Mouse (Mus musculus) forebrain, postnatal 0 days (tissue): ENCODE measurements around the gene Noxo1. TPM values are rescaled to one million over a fixed set of nuclear protein-coding genes. Genes with fewer than 3 reads are reported as not detected.
"Not testable (repeated sequence)": the region's sequence is repeated elsewhere in the genome, so short reads cannot be mapped to it uniquely, and the experiment has no call there.

ENCODE experiments used
- ATAC-seq: fragments of 200-750 bp; cut with Nextera tagmentation; 2 replicates; pipeline ENCODE4 v1.8.0; 2017; ENCODE audit warnings: mild to moderate bottlenecking, moderate library complexity
- DNase-seq: peaks from one replicate; pipeline ENCODE4 v3.0.0-alpha.2; 2015
- H3K27ac ChIP-seq: fragments of 300-500 bp; sonication (generic); 2 replicates; pipeline ENCODE4 v1.5.1; 2014; ENCODE audit warnings: low read depth, mild to moderate bottlenecking, antibody characterized with exemption, low read length, moderate library complexity, mixed read lengths
- H3K27me3 ChIP-seq: fragments of 300-500 bp; sonication (generic); 2 replicates; pipeline ENCODE4 v1.6.1; 2014; ENCODE audit warnings: mild to moderate bottlenecking, low read length, mixed read lengths; ENCODE audit not compliant: insufficient read depth
- H3K36me3 ChIP-seq: fragments of 300-500 bp; sonication (generic); 2 replicates; pipeline ENCODE4 v1.6.1; 2014; ENCODE audit warnings: mild to moderate bottlenecking, moderate library complexity; ENCODE audit not compliant: insufficient read depth
- H3K4me1 ChIP-seq: fragments of 300-500 bp; sonication (generic); 2 replicates; pipeline ENCODE4 v1.6.1; 2014; ENCODE audit warnings: antibody characterized with exemption; ENCODE audit not compliant: insufficient read depth
- H3K4me2 ChIP-seq: fragments of 300-500 bp; sonication (generic); 2 replicates; pipeline ENCODE4 v1.6.1; 2014; ENCODE audit warnings: low read depth, mild to moderate bottlenecking, moderate library complexity
- H3K4me3 ChIP-seq: fragments of 300-500 bp; sonication (generic); 2 replicates; pipeline ENCODE4 v1.5.1; 2014; ENCODE audit warnings: low read depth, low read length, mixed read lengths
- H3K9ac ChIP-seq: fragments of 300-500 bp; sonication (generic); 2 replicates; pipeline ENCODE4 v1.6.1; 2014; ENCODE audit warnings: mild to moderate bottlenecking
- H3K9me3 ChIP-seq: fragments of 300-500 bp; sonication (generic); 2 replicates; pipeline ENCODE4 v1.6.1; 2016; ENCODE audit warnings: low read length
- CTCF ChIP-seq: sonication (generic); IDR thresholded peaks from 2 replicates; pipeline ENCODE4 v1.5.1; 2016; ENCODE audit warnings: antibody characterized with exemption, control low read depth, low read depth
- WGBS: fragments of 180-500 bp; shearing (Covaris S2); extraction: QIAGEN DNeasy Blood & Tissue Kit; methylation state at CpG from one replicate; pipeline ENCODE4 v1.1.7; 2014; 5-methylcytosine and 5-hydroxymethylcytosine counted together
- polyA plus RNA-seq: library from polyadenylated mRNA; unstranded; fragments of >200 nt; fragmentation: Nextera tagmentation; extraction: Ambion mirVana; gene quantifications from 2 replicates; pipeline ENCODE4 v1.2.1, GENCODE M21; 2015
- total RNA-seq: library from RNA; depleted of rRNA; stranded (reverse); fragments of >200 nt; gene quantifications from 2 replicates; pipeline ENCODE4 v1.2.3, GENCODE M21; 2014

Gene Noxo1
- total and polyA plus RNA-seq, 2 experiments from 2014 or later = 2.5 to 4.5 TPM

- Histone ChIP-seq H3K4me1 (peaks cover 4% of the 10 kb centered on the region; the same call in 1 of the 2 replicates), H3K36me3 (no peaks in the 10 kb centered on the region), H3K9me3 (no peaks in the 10 kb centered on the region), H3K9ac (no peak overlapping the region), H3K27ac (no peak overlapping the region), H3K4me2 (peak overlapping the region; percentile 99), H3K4me3 (peak overlapping the region; percentile 70), H3K27me3 (no peaks in the 10 kb centered on the region; the same call in 1 of the 2 replicates)
- TF ChIP-seq CTCF = no peak
- ATAC-seq = no peak
- 78% methylated on average over 4 of the region's 4 CpGs for WGBS
- no peak for DNase-seq
These were observed 45.3 kb upstream of the Noxo1 start for GRCm38 (mm10) chr17:24650766-24651165.

- peaks cover 2% of the 10 kb centered on the region; the same call in 1 of the 2 replicates for H3K27me3 ChIP-seq
- no peak for TF ChIP-seq CTCF
- no peaks in the 10 kb centered on the region for H3K9me3 ChIP-seq
- H3K36me3 ChIP-seq = no peaks in the 10 kb centered on the region
- ATAC-seq = no peak
- H3K27ac ChIP-seq = no peak overlapping the region
- H3K9ac ChIP-seq = no peak overlapping the region
- DNase-seq = no peak
- 67% methylated on average over 3 of the region's 3 CpGs for WGBS
- H3K4me3 ChIP-seq = no peak overlapping the region
- H3K4me2 ChIP-seq = no peak overlapping the region
- peaks cover 4% of the 10 kb centered on the region; the same call in 1 of the 2 replicates for H3K4me1 ChIP-seq
These were observed 44.2 kb upstream of the Noxo1 start for GRCm38 (mm10) chr17:24651835-24652234.

- Histone ChIP-seq H3K9me3 (no peaks in the 10 kb centered on the region), H3K36me3 (no peaks in the 10 kb centered on the region), H3K27ac (no peak overlapping the region), H3K27me3 (peaks cover 24% of the 10 kb centered on the region), H3K4me3 (peak overlapping the region; percentile 20; the same call in 1 of the 2 replicates), H3K9ac (no peak overlapping the region), H3K4me1 (peaks cover 10% of the 10 kb centered on the region; the same call in 1 of the 2 replicates), H3K4me2 (peak overlapping the region; percentile 42)
- ATAC-seq = peak; percentile 54; the same call in 1 of the 2 replicates
- peak; percentile 81 for DNase-seq
- TF ChIP-seq CTCF = peak; percentile 90
- 5% methylated on average over 19 of the region's 19 CpGs for WGBS
These were observed 41.9 kb upstream of the Noxo1 start for GRCm38 (mm10) chr17:24653967-24654710.

GRCm38 (mm10) chr17:24654969-24655368 is 41.1 kb upstream of the Noxo1 start:
- Histone ChIP-seq H3K36me3 (no peaks in the 10 kb centered on the region), H3K4me3 (no peak overlapping the region), H3K27me3 (peaks cover 29% of the 10 kb centered on the region), H3K4me1 (peaks cover 6% of the 10 kb centered on the region; the same call in 1 of the 2 replicates), H3K27ac (no peak overlapping the region), H3K9me3 (no peaks in the 10 kb centered on the region), H3K4me2 (no peak overlapping the region), H3K9ac (no peak overlapping the region)
- DNase-seq (no peak), ATAC-seq (no peak)
- no peak for TF ChIP-seq CTCF
- 78% methylated on average over 4 of the region's 4 CpGs for WGBS

- WGBS = 5% methylated on average over 47 of the region's 47 CpGs
- no peaks in the 10 kb centered on the region for H3K9me3 ChIP-seq
- peak within 1 kb of the TSS; percentile 46 for H3K4me2 ChIP-seq
- peaks cover 29% of the 10 kb centered on the region for H3K27me3 ChIP-seq
- ATAC-seq (peak; percentile 51), DNase-seq (no peak)
- no peaks in the 10 kb centered on the region for H3K36me3 ChIP-seq
- no peak for TF ChIP-seq CTCF
- no peak within 1 kb of the TSS for H3K9ac ChIP-seq
- no peak within 1 kb of the TSS for H3K27ac ChIP-seq
- peaks cover 6% of the 10 kb centered on the region; the same call in 1 of the 2 replicates for H3K4me1 ChIP-seq
- peak within 1 kb of the TSS; percentile 26 for H3K4me3 ChIP-seq
These were observed 37.8 kb upstream of the Noxo1 start, which contains the start of gene Npw for GRCm38 (mm10) chr17:24658017-24658758. TSS of gene Npw (minus strand) at chr17:24658457.

- not testable (repeated sequence) for H3K9ac ChIP-seq, H3K27me3 ChIP-seq, H3K27ac ChIP-seq, H3K36me3 ChIP-seq, H3K4me3 ChIP-seq, H3K9me3 ChIP-seq, DNase-seq, ATAC-seq, H3K4me2 ChIP-seq
- peaks cover 15% of the 10 kb centered on the region for H3K4me1 ChIP-seq
- WGBS = 65% methylated on average over 7 of the region's 7 CpGs
These were observed 29.0 kb upstream of the Noxo1 start for GRCm38 (mm10) chr17:24667011-24667410.

- H3K9me3 ChIP-seq = no peaks in the 10 kb centered on the region
- ATAC-seq = no peak
- peaks cover 15% of the 10 kb centered on the region for H3K4me1 ChIP-seq
- H3K4me2 ChIP-seq = no peak overlapping the region
- H3K27me3 ChIP-seq = no peaks in the 10 kb centered on the region
- H3K27ac ChIP-seq = no peak overlapping the region
- 20% methylated on average over 6 of the region's 6 CpGs for WGBS
- H3K36me3 ChIP-seq = no peaks in the 10 kb centered on the region
- H3K9ac ChIP-seq = no peak overlapping the region
- TF ChIP-seq CTCF = peak; percentile 67
- no peak for DNase-seq
- no peak overlapping the region for H3K4me3 ChIP-seq
These were observed 28.6 kb upstream of the Noxo1 start for GRCm38 (mm10) chr17:24667416-24667815.

- ATAC-seq, H3K9me3 ChIP-seq: not testable (repeated sequence)
These were observed 26.9 kb upstream of the Noxo1 start for GRCm38 (mm10) chr17:24669214-24669544.

More at GRCm38 (mm10) chr17:24669214-24669544, 26.9 kb upstream of the Noxo1 start:
- Histone ChIP-seq H3K27ac (peak overlapping the region; percentile 88), H3K4me1 (peaks cover 15% of the 10 kb centered on the region), H3K9ac (peak overlapping the region; percentile 97), H3K4me2 (peak overlapping the region; percentile 67), H3K4me3 (peak overlapping the region; percentile 99)
- 11% methylated on average over 15 of the region's 15 CpGs for WGBS
- H3K27me3 ChIP-seq, DNase-seq, H3K36me3 ChIP-seq: not testable (repeated sequence)
